Mouse (Mus musculus) thymus, adult 18-20 months (tissue): ENCODE results near the gene Pip5k1c.

Experiments used
- DNase-seq, 2 experiments: peaks; one replicate each; pipeline ENCODE4 v3.0.0; 2022; ENCODE audit warnings: mixed read lengths in 2 of 2

The Pip5k1c gene

DNA sequence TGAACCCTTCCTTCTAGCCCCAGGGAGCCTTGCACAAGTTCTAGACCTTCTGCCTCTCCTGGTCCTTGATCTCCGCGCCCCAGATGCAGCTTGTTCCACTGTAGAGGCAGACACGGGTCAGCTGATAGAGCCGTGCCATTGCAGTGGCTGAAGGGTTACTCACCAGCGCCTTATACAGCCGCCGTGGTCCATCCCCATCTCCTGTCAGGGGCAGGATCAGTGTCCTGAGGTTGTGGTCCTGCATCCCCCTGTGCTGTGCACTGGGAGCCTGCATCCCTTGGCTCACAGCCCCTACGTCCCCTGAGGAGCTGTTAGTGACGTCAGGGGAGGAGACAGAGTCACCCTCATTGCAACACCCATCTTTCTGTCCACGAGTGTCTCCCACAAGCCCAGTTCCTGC is 10.5 kb downstream of the Pip5k1c start:
- no peak for DNase-seq

DNA sequence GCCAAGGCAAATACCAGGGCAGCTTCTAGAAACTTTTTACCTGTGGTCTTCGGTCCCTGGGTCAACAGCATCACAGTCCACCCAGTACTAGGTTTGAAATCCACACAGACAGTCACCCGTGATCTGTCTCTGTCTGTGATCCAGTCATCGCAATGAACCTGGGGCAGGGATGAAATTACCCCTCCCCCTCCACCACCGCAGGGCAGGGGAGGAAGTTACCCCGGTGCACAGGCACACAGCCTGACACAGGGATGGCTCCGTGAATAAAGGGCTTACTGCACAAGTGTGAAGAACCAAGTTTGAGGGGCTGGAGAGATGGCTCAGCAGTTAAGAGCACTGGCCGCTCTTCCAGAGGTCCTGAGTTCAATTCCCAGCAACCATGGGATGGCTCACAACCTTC is 11.0 kb downstream of the Pip5k1c start:
- DNase-seq: peak; percentile 50 to 66

DNA sequence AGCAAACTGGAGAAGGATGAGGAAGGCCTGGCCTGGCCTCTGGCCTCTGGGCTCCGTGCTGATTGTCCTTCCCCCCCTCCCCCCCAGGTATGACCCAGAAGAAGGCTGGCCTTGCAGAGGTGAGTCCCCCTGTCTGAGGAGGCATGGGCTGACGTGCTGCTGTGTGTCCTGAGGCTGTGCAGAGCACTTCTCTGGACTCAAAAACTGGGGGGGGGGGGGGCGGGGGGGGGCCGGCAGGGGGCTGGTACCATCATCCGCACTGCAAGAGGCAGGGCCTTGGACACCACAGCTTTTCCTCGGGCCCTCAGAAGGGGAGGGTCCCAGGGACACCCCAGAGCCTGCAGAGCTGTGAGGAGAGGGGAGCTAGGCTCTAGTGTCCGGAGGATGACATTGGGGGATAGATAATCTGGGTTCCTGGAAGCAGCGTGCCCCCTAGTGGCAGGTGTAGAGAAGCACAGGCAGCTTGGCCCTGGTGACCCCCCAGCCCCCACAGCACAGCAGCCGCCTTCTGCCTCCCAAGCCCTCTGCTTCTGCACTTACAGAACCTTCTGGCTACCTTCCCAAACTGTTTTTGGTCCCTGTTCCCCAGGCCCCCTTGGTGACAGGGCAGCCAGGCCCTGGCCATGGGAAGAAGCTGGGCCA is 12.0 kb downstream of the Pip5k1c start:
- peak; percentile 46 to 60 for DNase-seq

DNA sequence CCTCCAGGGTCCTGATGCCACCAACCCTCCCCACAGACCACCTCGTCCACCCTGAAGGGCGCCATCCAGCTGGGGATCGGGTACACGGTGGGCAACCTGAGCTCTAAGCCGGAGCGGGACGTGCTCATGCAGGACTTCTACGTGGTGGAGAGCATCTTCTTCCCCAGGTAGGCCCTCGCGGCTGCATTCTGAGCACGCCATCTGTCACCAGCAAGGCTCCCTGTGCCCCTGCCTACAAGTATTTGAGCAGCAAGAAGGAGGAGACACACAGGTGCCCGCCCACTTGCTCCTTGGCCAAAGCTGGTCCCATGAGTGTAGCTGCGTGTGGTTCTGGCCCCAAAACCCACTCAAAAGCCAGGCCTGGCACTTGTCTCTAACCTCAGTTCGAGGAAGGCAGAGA is 12.9 kb downstream of the Pip5k1c start:
- no peak for DNase-seq

DNA sequence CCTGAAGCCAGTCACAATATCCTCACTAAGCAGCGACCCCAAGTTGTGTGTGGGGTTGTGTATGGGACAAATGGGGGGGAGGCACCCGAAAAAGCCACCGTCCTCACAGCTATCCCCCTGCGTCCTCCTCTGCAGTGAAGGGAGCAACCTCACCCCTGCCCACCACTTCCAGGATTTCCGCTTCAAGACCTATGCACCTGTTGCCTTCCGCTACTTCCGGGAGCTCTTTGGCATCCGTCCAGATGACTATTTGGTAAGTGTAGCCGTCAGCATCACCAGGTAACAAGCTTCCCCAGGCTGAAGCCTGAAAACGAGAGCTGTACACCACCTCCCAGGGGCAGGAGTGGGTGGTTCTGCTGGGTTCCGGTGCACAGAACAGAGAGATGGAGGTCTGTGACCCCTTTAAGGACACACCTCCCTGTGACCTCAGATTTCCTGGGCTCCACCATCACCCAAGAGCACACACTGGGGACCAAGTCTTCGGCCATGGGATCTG is 13.5 kb downstream of the Pip5k1c start:
- DNase-seq: no peak

DNA sequence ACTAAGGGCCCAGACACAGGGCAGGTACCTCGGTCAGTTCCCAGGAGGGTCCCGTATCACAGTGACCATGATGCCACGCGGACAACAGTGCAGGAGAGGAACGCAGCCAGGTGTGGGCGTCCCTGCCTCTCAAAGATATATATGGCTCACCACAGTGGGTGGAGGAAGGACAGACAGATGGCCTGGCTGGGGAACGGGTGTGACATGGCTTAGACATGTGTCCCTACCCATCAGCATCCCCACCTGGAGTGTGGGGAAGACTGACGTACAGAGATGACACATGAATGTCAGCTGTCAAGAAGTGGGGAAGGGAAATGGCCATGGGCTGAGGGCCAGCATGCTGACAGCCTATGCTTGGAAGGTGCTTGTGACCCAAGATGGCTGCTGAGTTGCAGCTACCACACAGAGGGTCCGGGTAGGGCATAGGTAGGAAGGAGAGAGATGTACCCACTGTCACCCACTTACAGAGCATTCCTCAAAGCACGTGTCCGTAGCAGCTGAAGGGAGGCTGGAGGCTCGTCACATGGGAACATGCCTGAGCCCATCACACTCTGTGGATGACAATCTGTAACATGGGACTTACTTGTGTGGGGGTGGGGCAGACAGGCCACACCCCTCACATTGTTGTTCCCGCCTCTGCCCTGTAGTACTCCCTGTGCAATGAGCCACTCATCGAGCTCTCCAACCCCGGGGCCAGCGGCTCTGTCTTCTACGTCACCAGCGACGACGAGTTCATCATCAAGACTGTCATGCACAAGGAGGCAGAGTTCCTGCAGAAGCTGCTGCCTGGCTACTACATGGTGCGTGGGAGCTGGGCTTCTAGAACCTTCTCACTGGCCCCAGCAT is 14.3 kb downstream of the Pip5k1c start:
- DNase-seq: no peak

DNA sequence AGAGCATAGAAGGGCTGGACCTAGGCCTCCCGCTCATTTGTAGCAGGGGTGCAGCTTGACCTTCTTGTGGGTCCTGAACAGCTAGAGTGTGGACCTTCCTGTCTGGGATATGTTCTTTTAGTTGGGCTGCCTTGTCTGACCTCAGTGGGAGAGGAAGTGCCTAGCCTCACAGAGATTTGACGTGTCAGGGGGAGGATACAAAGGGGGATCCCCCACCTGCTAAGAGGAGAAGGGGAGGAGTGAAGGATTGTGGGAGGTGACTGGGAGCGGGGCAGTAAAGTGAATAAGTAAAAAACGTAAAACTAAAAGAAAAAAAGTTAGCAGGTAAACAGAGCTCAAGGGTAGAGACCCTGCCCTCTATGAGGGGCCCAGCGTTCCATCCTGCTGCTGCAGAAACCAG is 16.8 kb downstream of the Pip5k1c start:
- no peak for DNase-seq

DNA sequence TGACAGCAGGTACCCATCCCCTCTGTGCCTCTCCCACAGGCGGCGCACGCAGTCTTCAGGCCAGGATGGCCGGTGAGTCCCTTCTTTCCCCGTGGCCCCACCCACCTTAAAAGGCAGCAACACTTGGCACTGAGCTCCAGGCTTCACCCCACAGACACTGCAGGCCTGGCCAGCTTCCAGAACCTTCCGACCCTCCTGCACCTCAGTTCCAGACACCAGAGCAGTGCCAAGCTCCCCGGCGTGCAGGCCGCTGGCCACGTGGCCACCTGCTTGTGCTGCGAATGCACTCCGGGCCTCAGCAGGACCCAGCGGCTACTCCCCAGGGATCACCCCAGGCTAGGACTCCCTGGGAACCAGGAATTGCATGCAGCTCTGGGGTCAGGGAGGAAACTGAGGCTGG is 20.8 kb downstream of the Pip5k1c start:
- DNase-seq: no peak

DNA sequence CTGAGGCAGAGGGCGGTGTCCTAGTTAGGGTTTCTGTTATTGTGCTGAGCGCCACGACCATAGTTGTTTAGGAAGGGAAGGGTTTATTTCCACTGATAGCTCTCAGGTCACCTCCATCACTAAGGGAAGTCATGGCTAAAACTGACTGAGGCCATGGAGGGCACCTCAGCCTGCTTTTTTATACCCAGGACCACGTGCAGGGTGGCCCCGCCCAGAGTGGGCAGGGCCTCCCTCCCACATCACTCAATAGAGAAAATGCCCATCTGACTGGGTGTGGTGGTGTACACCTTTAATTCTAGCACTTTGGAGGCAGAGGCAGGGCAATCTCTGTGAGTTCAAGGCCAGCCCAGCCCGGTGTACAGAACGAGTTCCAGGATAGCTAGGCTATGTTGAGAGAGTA is 21.4 kb downstream of the Pip5k1c start:
- no peak for DNase-seq

DNA sequence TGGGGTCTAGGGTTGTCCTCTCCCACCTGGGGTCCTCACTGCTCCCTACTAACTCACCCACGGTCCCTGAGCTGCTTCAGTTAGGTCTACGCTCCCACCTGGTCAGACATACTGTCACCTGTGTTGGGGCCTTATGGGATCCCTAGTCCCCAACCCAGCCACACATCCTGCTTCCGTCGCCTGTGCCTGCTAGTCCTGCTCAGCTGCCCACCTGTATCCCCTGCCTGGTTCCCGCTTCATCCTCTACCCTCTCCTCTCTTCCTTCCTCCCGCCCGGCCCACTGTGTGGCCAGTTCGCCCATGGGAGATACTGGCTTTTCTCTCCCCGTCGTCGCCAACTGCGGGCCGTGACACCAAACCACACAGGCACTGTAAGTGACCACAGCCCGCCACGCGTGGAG is 22.8 kb downstream of the Pip5k1c start:
- no peak for DNase-seq

DNA sequence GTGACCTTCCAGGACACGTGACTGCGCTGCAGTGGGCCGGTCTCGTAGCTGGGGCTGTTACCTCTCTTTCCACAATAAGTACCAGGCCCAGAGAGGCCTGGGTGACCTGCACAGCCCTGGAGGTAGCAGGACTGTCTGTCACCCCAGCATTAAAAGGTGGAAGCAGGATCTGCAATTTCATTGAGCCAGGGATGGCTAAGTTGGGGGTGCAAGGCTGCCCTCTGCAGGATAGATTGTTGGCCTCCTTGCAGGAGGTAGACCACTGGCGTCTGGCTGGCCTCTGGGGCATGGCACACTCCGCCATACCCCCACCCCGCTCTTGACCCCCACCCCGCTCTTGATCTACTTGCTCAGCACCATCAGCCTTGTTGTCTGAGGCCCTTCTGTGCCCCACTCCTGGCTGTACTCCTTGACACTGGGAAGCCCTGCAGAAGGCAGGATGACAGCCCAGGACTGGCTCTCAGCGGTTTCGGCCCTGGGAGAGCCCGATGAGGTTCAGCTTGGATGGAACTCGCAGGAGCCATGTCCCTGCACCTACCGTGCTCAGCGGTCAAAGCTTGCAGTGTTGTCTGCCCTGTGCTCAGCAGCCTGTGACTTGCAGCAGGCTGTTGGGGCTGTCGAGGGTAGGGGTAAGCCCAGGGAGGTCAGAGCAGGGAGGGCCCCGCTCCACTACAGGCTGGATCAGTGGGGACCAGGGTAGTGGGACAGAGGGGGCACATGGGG is 23.7 kb downstream of the Pip5k1c start:
- DNase-seq: no peak

DNA sequence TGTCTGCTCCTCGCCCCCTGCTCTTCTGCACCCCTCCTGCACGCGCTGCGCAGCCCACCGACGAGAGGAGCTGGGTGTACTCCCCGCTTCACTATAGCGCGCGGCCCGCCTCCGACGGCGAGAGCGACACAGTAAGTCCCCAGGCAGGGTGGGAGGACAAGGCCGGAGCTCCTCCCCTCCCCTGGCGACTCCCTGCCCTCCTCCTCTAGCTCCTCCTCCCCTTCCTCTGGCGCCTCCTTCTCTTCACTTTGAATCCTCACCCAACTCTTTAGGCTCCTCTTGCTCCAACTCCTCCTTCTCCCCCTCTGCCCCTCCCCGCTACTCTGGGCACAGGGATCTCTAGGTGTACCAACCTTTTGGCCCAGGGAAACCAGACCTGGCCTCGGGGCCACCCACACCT is 24.5 kb downstream of the Pip5k1c start:
- peak in 1 of 2 experiments; percentile 50 for DNase-seq

DNA sequence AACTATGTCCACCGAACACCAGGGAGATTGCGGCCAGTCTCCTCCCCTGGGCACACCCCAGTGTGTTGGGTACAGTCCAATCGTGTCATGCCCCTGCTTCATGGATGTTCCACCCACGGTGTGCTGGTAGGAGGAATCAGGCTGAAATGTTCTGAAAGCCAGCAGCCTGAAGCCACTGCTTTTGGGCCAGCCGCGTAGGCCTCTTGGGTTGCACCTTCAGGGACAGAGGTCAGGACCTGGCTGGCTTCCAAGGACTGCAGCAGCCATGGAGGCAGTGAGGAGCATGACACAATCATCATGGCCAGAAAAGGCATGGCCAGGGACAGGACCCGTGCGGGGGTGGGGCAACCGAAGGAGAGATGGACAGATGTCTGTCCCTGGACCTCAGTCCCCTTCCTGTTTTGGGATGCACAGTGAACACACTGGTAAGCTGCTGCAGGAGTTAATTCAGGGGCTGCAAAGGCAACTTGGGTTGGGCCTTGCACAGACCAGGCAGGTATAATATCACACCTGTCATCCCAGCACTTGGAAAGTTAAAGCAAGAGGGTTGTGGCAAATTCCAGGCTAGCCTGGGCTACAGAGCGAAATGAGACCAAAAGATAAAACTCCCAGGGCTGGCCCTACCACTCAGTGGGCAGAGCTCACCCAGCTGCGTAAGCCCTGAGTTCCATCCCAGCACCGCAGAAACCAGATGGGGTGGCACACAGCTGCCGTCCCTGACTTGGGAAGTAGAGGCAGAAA is 26.0 kb downstream of the Pip5k1c start:
- no peak for DNase-seq

DNA sequence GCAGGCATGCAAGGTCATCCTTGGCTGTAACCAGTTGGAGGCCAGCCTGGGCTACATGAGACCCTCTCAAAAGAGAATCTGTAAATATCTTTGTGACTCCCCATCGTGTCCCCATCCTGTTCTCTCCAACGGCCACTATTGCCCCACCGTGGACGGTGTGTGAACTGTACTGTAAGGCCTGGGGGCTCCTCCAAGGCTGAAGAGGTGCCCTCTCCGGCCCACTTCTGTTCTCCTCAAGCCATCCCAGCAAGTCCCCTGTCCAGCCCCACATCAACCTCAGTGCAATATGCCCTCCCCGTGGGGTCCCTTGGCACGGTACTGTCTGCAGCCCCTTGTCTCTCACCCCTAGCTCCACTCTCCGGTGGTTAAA is 26.6 kb downstream of the Pip5k1c start:
- no peak for DNase-seq

DNA sequence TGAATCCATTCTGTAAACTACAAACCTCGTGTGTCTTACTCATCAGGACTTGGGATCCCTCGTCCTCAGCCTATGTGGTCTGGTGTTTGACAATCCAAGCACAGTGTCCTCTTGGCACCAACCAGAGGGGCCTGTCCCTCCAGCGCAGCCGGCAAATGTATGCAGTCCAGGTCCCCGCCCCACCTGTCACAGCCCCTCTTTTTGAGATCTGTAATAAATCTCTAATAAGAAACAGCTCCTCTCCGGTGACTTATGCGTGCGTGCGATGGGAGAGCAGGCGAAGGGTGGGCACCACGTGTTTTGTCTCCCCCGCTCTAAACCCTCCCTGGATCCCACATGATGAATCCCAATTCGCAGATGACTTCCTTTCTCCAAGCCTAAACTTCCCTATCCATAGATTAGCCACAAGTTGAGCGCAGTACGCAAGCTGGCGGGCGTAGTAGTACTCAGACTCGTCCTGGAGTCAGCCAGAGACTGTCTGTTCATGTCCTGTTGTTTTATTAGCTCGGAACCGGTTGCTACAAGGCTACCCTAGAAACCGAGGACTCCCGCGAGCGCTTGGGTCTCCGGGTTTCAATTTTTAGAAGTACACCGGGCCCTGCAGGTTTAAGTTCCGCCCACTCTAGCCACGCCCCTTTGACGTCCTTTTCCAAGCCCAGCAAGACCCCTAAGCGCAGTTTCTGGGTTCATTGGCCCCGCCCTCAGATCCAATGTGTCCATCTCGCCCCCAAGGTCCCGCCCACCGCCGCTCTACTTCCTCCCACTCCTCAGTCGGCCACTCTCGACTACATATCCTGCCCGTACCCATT is 27.2 kb downstream of the Pip5k1c start:
- no peak for DNase-seq

DNA sequence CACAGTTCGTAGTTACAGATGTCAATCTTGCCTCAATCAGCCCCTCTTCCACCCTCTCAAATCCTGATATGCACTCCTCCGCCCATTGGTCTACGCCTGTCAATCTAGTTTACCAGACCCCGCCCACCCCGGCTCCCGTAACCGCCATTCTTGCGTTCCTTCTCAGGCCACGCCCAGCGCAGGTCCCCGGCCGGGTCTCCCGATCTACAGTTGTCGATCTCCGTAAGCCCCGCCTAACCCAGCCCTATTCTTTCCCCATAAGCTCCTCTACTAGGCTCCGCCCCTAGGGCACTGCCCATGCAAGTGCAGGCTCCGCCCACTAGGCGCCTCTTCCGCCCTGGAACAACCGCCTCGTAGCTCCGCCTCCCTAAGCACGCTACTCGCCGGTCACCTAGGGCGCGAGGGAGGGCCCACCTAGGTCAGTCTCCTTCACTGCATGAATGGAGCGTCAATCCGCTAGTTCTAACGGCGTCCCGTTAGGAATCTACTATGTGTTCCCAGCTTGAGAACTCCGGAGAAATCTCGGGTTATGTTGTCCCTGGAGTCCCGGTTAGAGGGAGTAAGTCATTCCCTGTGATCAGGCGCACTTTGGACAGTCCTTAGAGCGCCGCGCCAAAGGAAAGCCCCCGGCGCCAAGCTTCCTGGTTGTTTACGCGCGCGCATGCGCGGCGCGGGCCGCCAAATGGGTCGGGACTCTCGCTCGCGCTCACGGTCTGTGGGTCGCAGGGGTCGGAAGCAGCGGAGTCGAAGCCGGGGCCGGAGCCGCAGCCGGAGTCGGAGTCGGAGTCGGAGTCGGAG is 28.0 kb downstream of the Pip5k1c start, which contains the start of gene Cactin:
TSS of gene Cactin (plus strand) at position 554 of the 798 bp plus-strand sequence.
- peak; percentile 100 for DNase-seq

DNA sequence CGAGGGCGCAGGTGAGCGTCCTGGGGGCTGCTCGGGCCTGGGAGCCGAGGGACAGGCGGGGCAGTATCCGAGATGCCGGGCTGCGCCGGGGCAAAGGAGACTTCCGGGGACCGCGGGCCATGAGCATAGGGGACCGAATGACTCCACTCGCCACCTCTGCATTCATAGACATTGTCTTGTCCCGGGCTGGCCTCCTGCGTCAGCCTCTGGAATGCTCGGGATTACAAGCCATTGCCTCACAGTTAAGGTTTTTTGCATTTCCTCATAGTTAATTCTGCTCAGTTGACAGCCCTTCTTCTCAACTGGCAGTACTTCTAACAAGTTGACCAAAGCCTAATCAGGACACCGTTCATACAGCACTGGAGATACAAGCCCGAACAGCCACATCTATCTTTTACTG is 28.7 kb downstream of the Pip5k1c start:
- DNase-seq: no peak

DNA sequence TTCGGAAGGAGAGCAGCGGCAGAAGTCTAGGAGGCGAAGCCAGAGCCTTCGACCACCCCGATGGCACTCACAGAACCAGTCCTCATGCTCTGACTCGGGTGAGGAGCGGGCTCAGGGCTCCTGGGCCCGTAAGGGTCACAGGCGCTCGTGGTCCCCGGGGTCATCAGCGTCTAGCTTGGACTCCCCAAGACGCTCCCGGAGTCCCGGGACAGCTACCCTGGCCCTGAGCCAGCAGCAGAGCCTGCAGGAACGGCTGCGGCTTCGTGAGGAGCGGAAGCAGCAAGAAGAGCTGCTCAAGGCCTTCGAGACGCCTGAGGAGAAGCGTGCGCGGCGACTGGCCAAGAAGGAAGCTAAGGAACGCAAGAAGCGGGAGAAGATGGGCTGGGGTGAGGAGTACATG is 29.7 kb downstream of the Pip5k1c start:
- DNase-seq: no peak

DNA sequence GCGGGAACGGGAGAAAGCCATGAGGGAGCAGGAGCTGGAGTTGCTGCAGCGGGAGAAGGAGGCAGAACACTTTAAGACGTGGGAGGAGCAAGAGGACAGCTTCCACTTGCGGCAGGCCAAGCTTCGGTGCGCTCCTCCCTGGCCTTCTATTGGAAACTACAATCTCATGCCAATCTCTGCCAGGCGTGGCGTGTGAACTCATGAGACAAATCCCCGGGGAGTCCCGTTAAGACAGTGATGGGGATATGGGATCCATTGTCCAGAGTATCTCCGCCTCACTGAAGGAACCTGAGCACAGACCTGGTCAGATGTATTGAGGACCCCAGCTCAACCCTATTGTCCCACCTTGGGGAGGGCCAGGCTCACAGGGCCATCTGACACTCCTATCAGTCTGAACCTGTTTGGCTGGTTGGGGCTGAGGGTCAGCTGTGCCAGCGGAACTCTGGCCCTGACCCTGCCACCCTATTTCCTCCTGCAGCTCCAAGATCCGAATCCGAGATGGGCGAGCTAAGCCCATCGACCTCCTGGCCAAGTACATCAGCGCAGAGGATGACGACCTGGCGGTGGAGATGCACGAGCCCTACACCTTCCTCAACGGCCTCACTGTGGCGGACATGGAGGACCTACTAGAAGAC is 30.5 kb downstream of the Pip5k1c start:
- no peak for DNase-seq

DNA sequence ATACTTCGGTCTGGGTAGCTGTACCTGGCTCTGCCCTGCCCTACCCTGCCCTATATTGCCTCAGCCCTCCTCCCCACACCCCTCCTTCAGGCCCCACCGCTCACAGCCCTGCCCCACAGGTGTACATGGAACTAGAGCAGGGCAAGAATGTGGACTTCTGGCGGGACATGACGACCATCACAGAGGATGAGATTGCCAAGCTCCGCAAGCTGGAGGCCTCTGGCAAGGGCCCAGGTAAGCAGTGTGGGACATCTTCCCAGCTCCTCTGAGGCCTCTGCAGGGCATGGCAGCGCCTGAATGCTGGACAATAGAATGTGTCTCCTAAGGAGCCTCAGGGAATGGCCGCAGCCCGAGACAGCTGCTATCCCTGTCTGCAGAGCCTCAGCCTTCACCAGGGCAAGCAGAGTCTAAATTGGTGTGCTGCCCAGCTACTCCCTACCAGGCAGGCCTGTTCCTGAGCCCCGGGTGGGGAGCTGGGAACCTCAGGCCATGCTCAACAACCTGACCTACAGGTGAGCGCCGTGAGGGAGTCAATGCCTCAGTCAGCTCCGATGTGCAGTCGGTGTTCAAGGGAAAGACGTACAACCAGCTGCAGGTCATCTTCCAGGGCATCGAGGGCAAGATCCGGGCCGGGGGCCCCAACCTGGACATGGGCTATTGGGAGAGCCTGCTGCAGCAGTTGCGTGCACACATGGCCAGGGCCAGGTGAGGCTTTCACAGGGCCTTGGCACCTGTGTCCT is 31.2 kb downstream of the Pip5k1c start:
- DNase-seq: no peak
